Mouse (Mus musculus) E14TG2a.4 (cell line): ENCODE measurements around the gene Gm20547.

Experiments used
- CTCF ChIP-seq: conservative IDR thresholded peaks from 2 replicates; pipeline ENCODE4 v1.5.1; 2014; ENCODE audit warnings: low read length
- NANOG ChIP-seq: IDR thresholded peaks from 2 replicates; pipeline ENCODE4 v1.6.1; 2014; ENCODE audit warnings: borderline replicate concordance, low read length, mixed read lengths

DNA sequence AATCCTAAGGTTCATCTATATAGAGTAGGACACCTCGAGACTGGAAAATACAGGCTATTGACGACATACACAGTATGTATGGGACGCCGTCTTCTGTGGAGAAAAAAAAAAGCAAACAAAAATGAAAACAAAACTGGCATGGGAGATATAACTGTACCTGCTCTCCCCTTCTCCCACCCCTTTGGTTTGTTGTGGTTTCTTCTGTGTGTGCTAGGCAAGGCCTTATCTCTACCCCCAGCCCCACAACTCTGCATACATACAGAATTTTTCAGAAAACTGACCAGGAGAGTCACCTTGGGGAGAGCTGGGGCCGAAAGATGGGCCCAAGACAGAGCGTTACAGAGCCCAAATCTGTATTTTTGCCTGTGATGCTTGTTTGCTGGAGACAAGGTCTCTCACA is 2.9 kb upstream of the Gm20547 start:
- TF ChIP-seq CTCF = no peak
- no peak for TF ChIP-seq NANOG
